In genomic region chr7:43671064-43671808, GRCm38 (mm10) we compare ENCODE assay signal across 8 mouse cellular contexts. TPM values are rescaled to one million over a fixed set of nuclear protein-coding genes. Genes with fewer than 3 reads are reported as not detected.
DNase-seq lines count a peak whose midpoint lies in the region; ATAC-seq and TF ChIP-seq lines count a peak whose summit lies in the region.

No protein-coding gene starts in this region.

- no peak for TF ChIP-seq EP300 in stomach, postnatal 0 days (optimal IDR thresholded peaks at IDR 0.05)

- DNase-seq in thymus, adult 2 months, result no peak
- no peak for DNase-seq in thymus, postnatal 0 days (ENCODE audit: low spot score)
- no peak for DNase-seq in stomach, postnatal 0 days (ENCODE audit: low spot score)
- DNase-seq in embryo, embryonic 9.5 days (ENCODE audit: extremely low spot score), result no peak
- DNase-seq in urinary bladder, postnatal 14 days (ENCODE audit: low spot score), result no peak

- H3K27me3 ChIP-seq in erythroblast, embryonic 14.5 days (ENCODE audit: control insufficient read depth), result no peaks in the 10 kb centered on the region
- H3K27me3 ChIP-seq in thymus, adult 2 months (ENCODE audit: control insufficient read depth, insufficient read depth, low read length), result no peaks in the 10 kb centered on the region
- H3K27me3 ChIP-seq in liver, embryonic 12.5 days (replicated peaks), result no peaks in the 10 kb centered on the region
- H3K27me3 ChIP-seq in stomach, postnatal 0 days (ENCODE audit: control insufficient read depth, insufficient read depth, low read length), result no peaks in the 10 kb centered on the region

- H3K9me3 ChIP-seq in erythroblast, embryonic 14.5 days (ENCODE audit: control insufficient read depth, low read length), result peaks cover 6% of the 10 kb centered on the region
- H3K9me3 ChIP-seq in liver, embryonic 12.5 days (replicated peaks), result no peaks in the 10 kb centered on the region
- no peaks in the 10 kb centered on the region for H3K9me3 ChIP-seq in stomach, postnatal 0 days (ENCODE audit: control insufficient read depth, low read length)

- peak overlapping the region; percentile 75 for H3K4me3 ChIP-seq in erythroblast, embryonic 14.5 days (replicated peaks)
- peak overlapping the region; percentile 90 for H3K4me3 ChIP-seq in thymus, adult 2 months (ENCODE audit: control insufficient read depth, insufficient read depth, low read length)
- peak overlapping the region; percentile 73 for H3K4me3 ChIP-seq in liver, embryonic 12.5 days
- H3K4me3 ChIP-seq in stomach, postnatal 0 days (ENCODE audit: low read depth, low read length), result peak overlapping the region; percentile 64

- WGBS in thymus, adult 2 months, result 67% methylated on average over 11 of the region's 11 CpGs
- 58% methylated on average over 11 of the region's 11 CpGs for WGBS in liver, embryonic 12.5 days (ENCODE audit: insufficient replicate concordance)
- WGBS in stomach, postnatal 0 days, result 59% methylated on average over 11 of the region's 11 CpGs

- peak overlapping the region; percentile 78 for H3K4me2 ChIP-seq in liver, embryonic 12.5 days
- peak overlapping the region; percentile 76 for H3K4me2 ChIP-seq in stomach, postnatal 0 days (replicated peaks; ENCODE audit: low read depth)

- H3K36me3 ChIP-seq in erythroblast, embryonic 14.5 days (ENCODE audit: control insufficient read depth), result peaks cover 20% of the 10 kb centered on the region
- no peaks in the 10 kb centered on the region; the same call in 1 of the 2 replicates for H3K36me3 ChIP-seq in thymus, adult 2 months (ENCODE audit: control insufficient read depth, insufficient read depth, low read length)
- H3K36me3 ChIP-seq in liver, embryonic 12.5 days, result peaks cover 24% of the 10 kb centered on the region
- peaks cover 10% of the 10 kb centered on the region for H3K36me3 ChIP-seq in stomach, postnatal 0 days (ENCODE audit: control insufficient read depth, insufficient read depth, low read length)

- peaks cover 24% of the 10 kb centered on the region for H3K4me1 ChIP-seq in erythroblast, embryonic 14.5 days (ENCODE audit: control insufficient read depth)
- peaks cover 7% of the 10 kb centered on the region for H3K4me1 ChIP-seq in thymus, adult 2 months (replicated peaks; ENCODE audit: control insufficient read depth, insufficient read depth, low read length)
- peaks cover 20% of the 10 kb centered on the region for H3K4me1 ChIP-seq in liver, embryonic 12.5 days
- 0 out of 2 replicates have a peak, but pooled peaks cover 6% of the 10 kb centered on the region for H3K4me1 ChIP-seq in stomach, postnatal 0 days (replicated peaks; ENCODE audit: control insufficient read depth, insufficient read depth)

- no peak for ATAC-seq in erythroblast, adult 5-6 weeks (replicated peaks; ENCODE audit: low FRiP score, poor library complexity, severe bottlenecking)
- ATAC-seq in liver, embryonic 12.5 days, result peak; percentile 7
- ATAC-seq in stomach, postnatal 0 days (ENCODE audit: low FRiP score, low TSS enrichment), result no peak; the same call in 1 of the 2 replicates

- TF ChIP-seq CTCF in thymus, adult 2 months (IDR thresholded peaks at IDR 0.05; ENCODE audit: borderline replicate concordance, control insufficient read depth, extremely low read depth, insufficient read depth, low read length, poor library complexity), result no peak
- no peak for TF ChIP-seq CTCF in stomach, postnatal 0 days (IDR thresholded peaks at IDR 0.05; ENCODE audit: low read depth)

- no peak overlapping the region for H3K27ac ChIP-seq in thymus, adult 2 months (ENCODE audit: control insufficient read depth, insufficient read depth, low read length)
- H3K27ac ChIP-seq in liver, embryonic 12.5 days, result no peak overlapping the region
- peak overlapping the region; percentile 56; the same call in 1 of the 2 replicates for H3K27ac ChIP-seq in stomach, postnatal 0 days (replicated peaks)

- H3K9ac ChIP-seq in liver, embryonic 12.5 days, result peak overlapping the region; percentile 80
- H3K9ac ChIP-seq in stomach, postnatal 0 days (ENCODE audit: low read length), result peak overlapping the region; percentile 35; the same call in 1 of the 2 replicates

- TF ChIP-seq POLR2A in thymus, adult 2 months (IDR thresholded peaks at IDR 0.05; ENCODE audit: control insufficient read depth, extremely low read depth, insufficient read depth, low read length, poor library complexity), result no peak

RNA-seq across cellular contexts. Expression of gene Ctu1, which starts 0.6 kb away (rescaled TPM):
- polyA plus RNA-seq in erythroblast, embryonic 14.5 days (2012), result 0.30 and 0.34 TPM in 2 replicates
- total RNA-seq in erythroblast, adult 5-6 weeks (2015; ENCODE audit: low replicate concordance), result 1.0 TPM in 1 of 2 replicates, not detected in the other
- 0.42 and 1.6 TPM in 2 replicates for total RNA-seq in erythroblast, adult 5-6 weeks (2017; ENCODE audit: low replicate concordance)
- polyA plus RNA-seq in thymus, adult 2 months (2012; rRNA removed), result 15.0 and 17.0 TPM in 2 replicates
- 11.7 and 12.9 TPM in 2 replicates for polyA plus RNA-seq in thymus, postnatal 0 days (2015; fragmentation: Nextera tagmentation; extraction: Ambion mirVana)
- 5.9 and 8.0 TPM in 2 replicates for polyA plus RNA-seq in liver, embryonic 12.5 days (2016; fragmentation: Nextera tagmentation; extraction: Ambion mirVana)
- polyA plus RNA-seq in stomach, postnatal 0 days (2015; fragmentation: Nextera tagmentation; extraction: Ambion mirVana), result 8.5 and 9.0 TPM in 2 replicates

RNA-seq across cellular contexts. Expression of gene Siglece, which starts 11.3 kb away (rescaled TPM):
- polyA plus RNA-seq in erythroblast, embryonic 14.5 days (2012), result not detected in 2 replicates
- 4.0 and 8.8 TPM in 2 replicates for total RNA-seq in erythroblast, adult 5-6 weeks (2015; ENCODE audit: low replicate concordance)
- total RNA-seq in erythroblast, adult 5-6 weeks (2017; ENCODE audit: low replicate concordance), result 5.5 and 6.4 TPM in 2 replicates
- polyA plus RNA-seq in thymus, adult 2 months (2012; rRNA removed), result 2.5 and 2.8 TPM in 2 replicates
- polyA plus RNA-seq in thymus, postnatal 0 days (2015; fragmentation: Nextera tagmentation; extraction: Ambion mirVana), result 0.43 and 0.73 TPM in 2 replicates
- polyA plus RNA-seq in liver, embryonic 12.5 days (2016; fragmentation: Nextera tagmentation; extraction: Ambion mirVana), result 0.79 and 1.6 TPM in 2 replicates
- polyA plus RNA-seq in stomach, postnatal 0 days (2015; fragmentation: Nextera tagmentation; extraction: Ambion mirVana), result 0.87 and 1.3 TPM in 2 replicates

RNA-seq across cellular contexts. Expression of gene Klk14, which starts 19.0 kb away (rescaled TPM):
- polyA plus RNA-seq in erythroblast, embryonic 14.5 days (2012), result 0.04 TPM in 1 of 2 replicates, not detected in the other
- not detected in 2 replicates for total RNA-seq in erythroblast, adult 5-6 weeks (2015; ENCODE audit: low replicate concordance)
- not detected in 2 replicates for total RNA-seq in erythroblast, adult 5-6 weeks (2017; ENCODE audit: low replicate concordance)
- 1.9 and 2.0 TPM in 2 replicates for polyA plus RNA-seq in thymus, adult 2 months (2012; rRNA removed)
- 0.17 and 0.18 TPM in 2 replicates for polyA plus RNA-seq in thymus, postnatal 0 days (2015; fragmentation: Nextera tagmentation; extraction: Ambion mirVana)
- not detected in 2 replicates for polyA plus RNA-seq in liver, embryonic 12.5 days (2016; fragmentation: Nextera tagmentation; extraction: Ambion mirVana)
- 4.5 and 5.8 TPM in 2 replicates for polyA plus RNA-seq in stomach, postnatal 0 days (2015; fragmentation: Nextera tagmentation; extraction: Ambion mirVana)

RNA-seq across cellular contexts. Expression of gene Ceacam18, which starts 36.7 kb away (rescaled TPM):
- polyA plus RNA-seq in erythroblast, embryonic 14.5 days (2012), result not detected in 2 replicates
- total RNA-seq in erythroblast, adult 5-6 weeks (2015; ENCODE audit: low replicate concordance), result not detected in 2 replicates
- total RNA-seq in erythroblast, adult 5-6 weeks (2017; ENCODE audit: low replicate concordance), result not detected in 2 replicates
- polyA plus RNA-seq in thymus, adult 2 months (2012; rRNA removed), result 0.85 and 1.0 TPM in 2 replicates
- polyA plus RNA-seq in thymus, postnatal 0 days (2015; fragmentation: Nextera tagmentation; extraction: Ambion mirVana), result 0.29 and 0.71 TPM in 2 replicates
- polyA plus RNA-seq in liver, embryonic 12.5 days (2016; fragmentation: Nextera tagmentation; extraction: Ambion mirVana), result not detected in 2 replicates
- polyA plus RNA-seq in stomach, postnatal 0 days (2015; fragmentation: Nextera tagmentation; extraction: Ambion mirVana), result 0.07 TPM in 1 of 2 replicates, not detected in the other

RNA-seq across cellular contexts. Expression of gene Klk13, which starts 41.1 kb away (rescaled TPM):
- polyA plus RNA-seq in erythroblast, embryonic 14.5 days (2012), result not detected in 2 replicates
- total RNA-seq in erythroblast, adult 5-6 weeks (2015; ENCODE audit: low replicate concordance), result not detected in 2 replicates
- not detected in 2 replicates for total RNA-seq in erythroblast, adult 5-6 weeks (2017; ENCODE audit: low replicate concordance)
- polyA plus RNA-seq in thymus, adult 2 months (2012; rRNA removed), result 3.6 and 4.4 TPM in 2 replicates
- 0.36 and 0.49 TPM in 2 replicates for polyA plus RNA-seq in thymus, postnatal 0 days (2015; fragmentation: Nextera tagmentation; extraction: Ambion mirVana)
- polyA plus RNA-seq in liver, embryonic 12.5 days (2016; fragmentation: Nextera tagmentation; extraction: Ambion mirVana), result 0.10 and 0.27 TPM in 2 replicates
- polyA plus RNA-seq in stomach, postnatal 0 days (2015; fragmentation: Nextera tagmentation; extraction: Ambion mirVana), result 84.7 and 93.8 TPM in 2 replicates
